Comparison of ENCODE assay signal across 28 mouse cellular contexts in the genomic region with DNA sequence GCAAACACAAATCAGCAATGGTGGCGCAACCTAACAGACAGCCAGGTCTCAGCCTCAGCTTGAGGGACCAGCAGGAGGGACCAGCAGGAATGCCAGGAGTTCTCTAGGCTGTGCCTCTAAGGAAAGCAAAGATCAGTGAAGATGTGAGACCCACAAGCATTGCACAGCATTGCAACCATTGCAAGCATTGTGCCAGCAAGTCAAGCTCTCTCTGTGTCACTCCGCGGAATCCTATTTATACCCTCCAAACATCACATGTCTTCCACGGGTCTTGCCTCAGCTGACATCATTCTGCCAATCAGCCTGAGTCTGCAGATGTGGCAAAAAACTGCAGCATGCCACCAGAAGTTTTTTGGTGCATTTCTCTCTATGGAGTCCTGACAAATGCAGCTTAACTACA.
"Had no signal": no experiment of that assay in that cellular context is flagged by ENCODE, and none has a peak within 500 bp of the region (broad histone marks: within the 10 kb centered on the region; RNA-seq: fewer than 3 reads in every experiment).

No protein-coding gene starts in this region.

- H3K9ac ChIP-seq: embryonic facial prominence, embryonic 12.5 days; embryonic facial prominence, embryonic 13.5 days; embryonic facial prominence, embryonic 15.5 days; forebrain, embryonic 12.5 days; forebrain, embryonic 13.5 days; forebrain, embryonic 15.5 days; forebrain, postnatal 0 days had no signal

- H3K27ac ChIP-seq: embryonic facial prominence, embryonic 10.5 days; embryonic facial prominence, embryonic 12.5 days; embryonic facial prominence, embryonic 13.5 days; embryonic facial prominence, embryonic 15.5 days; forebrain, embryonic 10.5 days; forebrain, embryonic 12.5 days; forebrain, embryonic 13.5 days; forebrain, embryonic 15.5 days; gastrocnemius, adult 2 months; heart, adult 2 months had no signal

- H3K36me3 ChIP-seq: embryonic facial prominence, embryonic 10.5 days; embryonic facial prominence, embryonic 12.5 days; embryonic facial prominence, embryonic 15.5 days; forebrain, embryonic 10.5 days; forebrain, embryonic 12.5 days; forebrain, embryonic 15.5 days had no signal

- H3K9me3 ChIP-seq: embryonic facial prominence, embryonic 10.5 days; embryonic facial prominence, embryonic 12.5 days; embryonic facial prominence, embryonic 13.5 days; embryonic facial prominence, embryonic 15.5 days; forebrain, embryonic 10.5 days; forebrain, embryonic 12.5 days; forebrain, embryonic 13.5 days; forebrain, embryonic 15.5 days had no signal

- H3K27me3 ChIP-seq: embryonic facial prominence, embryonic 12.5 days; embryonic facial prominence, embryonic 13.5 days; embryonic facial prominence, embryonic 15.5 days; forebrain, embryonic 13.5 days; forebrain, embryonic 15.5 days had no signal

- H3K4me2 ChIP-seq: embryonic facial prominence, embryonic 12.5 days; embryonic facial prominence, embryonic 13.5 days; embryonic facial prominence, embryonic 15.5 days; forebrain, embryonic 12.5 days; forebrain, embryonic 13.5 days; forebrain, embryonic 15.5 days had no signal

- H3K4me3 ChIP-seq: embryonic facial prominence, embryonic 10.5 days; embryonic facial prominence, embryonic 12.5 days; embryonic facial prominence, embryonic 13.5 days; embryonic facial prominence, embryonic 15.5 days; erythroblast, embryonic 14.5 days; forebrain, embryonic 10.5 days; forebrain, embryonic 12.5 days; forebrain, embryonic 13.5 days; forebrain, embryonic 15.5 days; gastrocnemius, adult 2 months; heart, adult 2 months had no signal

- ATAC-seq: forebrain, embryonic 13.5 days; forebrain, embryonic 14.5 days; forebrain, embryonic 15.5 days; forebrain, embryonic 16.5 days; forebrain, postnatal 0 days had no signal

- DNase-seq: cerebellum, adult 8-10 months; cerebellum, adult 9-10 months; cerebellum, adult 9-11 months; cerebellum, postnatal 10 days; cerebellum, postnatal 14 days; cerebellum, postnatal 25 days; cerebellum, postnatal 36 days; embryo, embryonic 11 days; forebrain, postnatal 0 days; gastrocnemius, adult 2 months; gastrocnemius, postnatal 10 days; gastrocnemius, postnatal 14 days; gastrocnemius, postnatal 25 days; gastrocnemius, postnatal 36 days; heart, adult 11 months; heart, adult 18-20 months; heart, adult 2 months had no signal
